Mouse (Mus musculus): ENCODE measurements around the gene Zfp36l1. TPM values are rescaled to one million over a fixed set of nuclear protein-coding genes. Genes with fewer than 3 reads are reported as not detected.

Gene Zfp36l1
- polyA plus RNA-seq, 1 experiment = 4.7 TPM

- H3ac ChIP-seq (ENCODE audit: control insufficient read depth, insufficient read length, low read depth) = no peak overlapping the region
- no peaks in the 10 kb centered on the region for H3K79me3 ChIP-seq (ENCODE audit: low read depth)
- TF ChIP-seq FOSL1 (IDR thresholded peaks at IDR 0.05; ENCODE audit: insufficient read depth, low read length, poor library complexity, severe bottlenecking) = no peak
- no peak for TF ChIP-seq CTCF (IDR thresholded peaks at IDR 0.05; ENCODE audit: control insufficient read depth, insufficient read depth, insufficient read length)
- TF ChIP-seq MAX (IDR thresholded peaks at IDR 0.05) = no peak
- TF ChIP-seq USF1 (IDR thresholded peaks at IDR 0.05; ENCODE audit: low read depth) = no peak
- no peaks in the 10 kb centered on the region for H3K79me2 ChIP-seq (ENCODE audit: control insufficient read depth, insufficient read depth)
- H3K4me3 ChIP-seq (ENCODE audit: insufficient read depth, poor library complexity, severe bottlenecking) = no peak overlapping the region
- no peaks in the 10 kb centered on the region for H3K36me3 ChIP-seq (ENCODE audit: control insufficient read depth, insufficient read depth)
- H3K27me3 ChIP-seq (ENCODE audit: control insufficient read depth, insufficient read depth, insufficient read length) = no peaks in the 10 kb centered on the region
Observed at GRCm38 (mm10) chr12:80083937-80084336, 28.9 kb downstream of the Zfp36l1 start.

- H3K36me3 ChIP-seq (ENCODE audit: control insufficient read depth, insufficient read depth) = no peaks in the 10 kb centered on the region
- no peak overlapping the region for H3ac ChIP-seq (ENCODE audit: control insufficient read depth, insufficient read length, low read depth)
- H3K4me3 ChIP-seq (ENCODE audit: insufficient read depth, poor library complexity, severe bottlenecking) = no peak overlapping the region
- no peaks in the 10 kb centered on the region for H3K79me2 ChIP-seq (ENCODE audit: control insufficient read depth, insufficient read depth)
- no peaks in the 10 kb centered on the region for H3K79me3 ChIP-seq (ENCODE audit: low read depth)
- no peak for TF ChIP-seq FOSL1 (IDR thresholded peaks at IDR 0.05; ENCODE audit: insufficient read depth, low read length, poor library complexity, severe bottlenecking)
- TF ChIP-seq CTCF (IDR thresholded peaks at IDR 0.05; ENCODE audit: control insufficient read depth, insufficient read depth, insufficient read length) = no peak
- no peak for TF ChIP-seq CEBPB (IDR thresholded peaks at IDR 0.05; ENCODE audit: low read depth)
- no peak for TF ChIP-seq MAX (IDR thresholded peaks at IDR 0.05)
- no peak for TF ChIP-seq USF1 (IDR thresholded peaks at IDR 0.05; ENCODE audit: low read depth)
- TF ChIP-seq MYOD1 (IDR thresholded peaks at IDR 0.05; ENCODE audit: control insufficient read depth, insufficient read length, low read depth) = no peak
- TF ChIP-seq MYOG (IDR thresholded peaks at IDR 0.05; ENCODE audit: control insufficient read depth, extremely low read depth, insufficient read length) = no peak
- no peaks in the 10 kb centered on the region for H3K27me3 ChIP-seq (ENCODE audit: control insufficient read depth, insufficient read depth, insufficient read length)
Observed at GRCm38 (mm10) chr12:80083133-80083821, 29.5 kb downstream of the Zfp36l1 start.

GRCm38 (mm10) chr12:80082730-80083129, 30.1 kb downstream of the Zfp36l1 start:
- Histone ChIP-seq H3ac (ENCODE audit: control insufficient read depth, insufficient read length, low read depth) (no peak overlapping the region), H3K79me2 (ENCODE audit: control insufficient read depth, insufficient read depth) (no peaks in the 10 kb centered on the region), H3K4me3 (ENCODE audit: insufficient read depth, poor library complexity, severe bottlenecking) (no peak overlapping the region), H3K27me3 (ENCODE audit: control insufficient read depth, insufficient read depth, insufficient read length) (no peaks in the 10 kb centered on the region), H3K79me3 (ENCODE audit: low read depth) (no peaks in the 10 kb centered on the region), H3K36me3 (ENCODE audit: control insufficient read depth, insufficient read depth) (no peaks in the 10 kb centered on the region)
- TF ChIP-seq MAX (IDR thresholded peaks at IDR 0.05) (no peak), MYOG (IDR thresholded peaks at IDR 0.05; ENCODE audit: control insufficient read depth, extremely low read depth, insufficient read length) (no peak), FOSL1 (IDR thresholded peaks at IDR 0.05; ENCODE audit: insufficient read depth, low read length, poor library complexity, severe bottlenecking) (no peak), MYOD1 (IDR thresholded peaks at IDR 0.05; ENCODE audit: control insufficient read depth, insufficient read length, low read depth) (no peak), USF1 (IDR thresholded peaks at IDR 0.05; ENCODE audit: low read depth) (no peak)

GRCm38 (mm10) chr12:80081440-80081839, 31.4 kb downstream of the Zfp36l1 start:
- Histone ChIP-seq H3K79me2 (ENCODE audit: control insufficient read depth, insufficient read depth) (no peaks in the 10 kb centered on the region), H3K4me3 (ENCODE audit: insufficient read depth, poor library complexity, severe bottlenecking) (no peak overlapping the region), H3ac (ENCODE audit: control insufficient read depth, insufficient read length, low read depth) (no peak overlapping the region), H3K79me3 (ENCODE audit: low read depth) (no peaks in the 10 kb centered on the region), H3K27me3 (ENCODE audit: control insufficient read depth, insufficient read depth, insufficient read length) (no peaks in the 10 kb centered on the region), H3K36me3 (ENCODE audit: control insufficient read depth, insufficient read depth) (no peaks in the 10 kb centered on the region)
- no peak for TF ChIP-seq MAX (IDR thresholded peaks at IDR 0.05)
- TF ChIP-seq FOSL1 (IDR thresholded peaks at IDR 0.05; ENCODE audit: insufficient read depth, low read length, poor library complexity, severe bottlenecking) = no peak
- no peak for TF ChIP-seq USF1 (IDR thresholded peaks at IDR 0.05; ENCODE audit: low read depth)

GRCm38 (mm10) chr12:80079937-80080336, 32.9 kb downstream of the Zfp36l1 start:
- Histone ChIP-seq H3K79me2 (ENCODE audit: control insufficient read depth, insufficient read depth) (no peaks in the 10 kb centered on the region), H3K79me3 (ENCODE audit: low read depth) (no peaks in the 10 kb centered on the region), H3K36me3 (ENCODE audit: control insufficient read depth, insufficient read depth) (no peaks in the 10 kb centered on the region), H3ac (ENCODE audit: control insufficient read depth, insufficient read length, low read depth) (no peak overlapping the region), H3K4me3 (ENCODE audit: insufficient read depth, poor library complexity, severe bottlenecking) (no peak overlapping the region), H3K27me3 (ENCODE audit: control insufficient read depth, insufficient read depth, insufficient read length) (no peaks in the 10 kb centered on the region)
- TF ChIP-seq FOSL1 (IDR thresholded peaks at IDR 0.05; ENCODE audit: insufficient read depth, low read length, poor library complexity, severe bottlenecking) (no peak), USF1 (IDR thresholded peaks at IDR 0.05; ENCODE audit: low read depth) (no peak), MYOG (IDR thresholded peaks at IDR 0.05; ENCODE audit: control insufficient read depth, extremely low read depth, insufficient read length) (no peak), MAX (IDR thresholded peaks at IDR 0.05) (no peak), MYOD1 (IDR thresholded peaks at IDR 0.05; ENCODE audit: control insufficient read depth, insufficient read length, low read depth) (no peak), CTCF (IDR thresholded peaks at IDR 0.05; ENCODE audit: control insufficient read depth, insufficient read depth, insufficient read length) (no peak), CEBPB (IDR thresholded peaks at IDR 0.05; ENCODE audit: low read depth) (no peak)

GRCm38 (mm10) chr12:80074331-80074730, 38.5 kb downstream of the Zfp36l1 start:
- Histone ChIP-seq H3K79me3 (ENCODE audit: low read depth) (no peaks in the 10 kb centered on the region), H3ac (ENCODE audit: control insufficient read depth, insufficient read length, low read depth) (no peak overlapping the region), H3K27me3 (ENCODE audit: control insufficient read depth, insufficient read depth, insufficient read length) (no peaks in the 10 kb centered on the region), H3K79me2 (ENCODE audit: control insufficient read depth, insufficient read depth) (no peaks in the 10 kb centered on the region), H3K36me3 (ENCODE audit: control insufficient read depth, insufficient read depth) (no peaks in the 10 kb centered on the region), H3K4me3 (ENCODE audit: insufficient read depth, poor library complexity, severe bottlenecking) (no peak overlapping the region)
- no peak for TF ChIP-seq FOSL1 (IDR thresholded peaks at IDR 0.05; ENCODE audit: insufficient read depth, low read length, poor library complexity, severe bottlenecking)
- TF ChIP-seq MYOG (IDR thresholded peaks at IDR 0.05; ENCODE audit: control insufficient read depth, extremely low read depth, insufficient read length) = no peak
- no peak for TF ChIP-seq CTCF (IDR thresholded peaks at IDR 0.05; ENCODE audit: control insufficient read depth, insufficient read depth, insufficient read length)
- TF ChIP-seq MYOD1 (IDR thresholded peaks at IDR 0.05; ENCODE audit: control insufficient read depth, insufficient read length, low read depth) = no peak
- no peak for TF ChIP-seq MAX (IDR thresholded peaks at IDR 0.05)
- TF ChIP-seq USF1 (IDR thresholded peaks at IDR 0.05; ENCODE audit: low read depth) = no peak
- TF ChIP-seq CEBPB (IDR thresholded peaks at IDR 0.05; ENCODE audit: low read depth) = no peak
